Mouse (Mus musculus) left cerebral cortex, adult 9 months (tissue): ENCODE results near the gene Grpel1.

Source experiments
- DNase-seq, 2 experiments: peaks; one replicate each; pipeline ENCODE4 v3.0.0; 2022; ENCODE audit warnings: low spot score in 2 of 2

Grpel1 gene

DNA sequence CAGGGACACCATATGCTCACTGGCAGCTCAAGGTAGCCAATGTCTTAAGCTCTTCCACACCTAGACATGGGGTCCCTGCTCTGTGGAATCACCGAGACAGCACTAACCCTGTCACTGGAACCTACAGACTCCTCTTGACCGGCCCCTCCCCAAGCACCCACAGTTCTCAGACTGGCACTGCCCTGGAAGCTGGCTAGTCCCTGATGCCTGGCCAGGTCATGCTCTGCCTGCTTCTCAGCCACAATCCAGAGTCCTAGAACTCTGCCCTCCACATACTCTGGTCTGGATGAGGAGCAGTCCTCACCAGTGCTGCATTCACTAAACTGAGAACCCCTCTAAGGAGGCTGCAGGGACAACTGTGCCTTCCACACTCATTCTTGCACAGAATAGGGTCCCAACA lies 46.2 kb downstream of the Grpel1 start:
- DNase-seq, result no peak

DNA sequence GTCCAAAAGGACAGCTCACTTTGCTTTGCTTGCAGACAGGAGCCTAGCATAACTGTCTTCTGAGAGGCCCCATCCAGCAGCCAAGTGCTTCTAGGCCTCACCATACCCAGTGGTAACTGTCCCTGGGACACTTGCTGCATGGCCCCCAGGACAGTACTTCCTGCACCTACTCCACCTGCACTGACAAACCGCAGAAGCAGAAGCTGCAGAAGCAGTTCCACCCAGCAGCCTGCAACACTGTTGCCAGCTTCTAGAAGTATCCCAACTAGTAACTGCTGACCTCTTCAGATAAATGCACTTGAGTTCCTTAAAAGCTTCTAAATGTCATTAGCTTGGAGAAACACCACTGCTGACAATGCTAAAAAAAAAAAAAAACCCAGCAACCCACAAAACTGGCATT lies 50.3 kb downstream of the Grpel1 start:
- no peak for DNase-seq

DNA sequence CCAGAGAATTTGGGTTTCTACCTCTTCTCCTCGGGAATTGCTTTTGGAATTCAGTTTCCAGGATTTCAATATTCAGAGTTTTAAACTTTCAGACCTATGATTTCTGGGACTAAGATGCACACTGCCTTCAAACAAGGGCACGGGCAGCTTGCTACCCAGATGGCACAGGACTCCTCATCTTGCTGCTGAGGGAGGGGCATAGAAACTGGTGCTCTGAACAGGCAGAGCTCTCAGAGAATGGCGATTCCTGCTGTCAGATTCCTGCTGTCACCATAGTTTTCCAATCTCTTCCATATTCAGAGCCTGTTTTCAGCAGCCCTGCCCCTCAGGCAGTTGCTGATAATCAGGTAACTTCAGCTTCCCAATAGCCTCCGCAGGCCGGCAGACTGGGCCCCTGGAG lies 50.8 kb downstream of the Grpel1 start:
- DNase-seq, result no peak

DNA sequence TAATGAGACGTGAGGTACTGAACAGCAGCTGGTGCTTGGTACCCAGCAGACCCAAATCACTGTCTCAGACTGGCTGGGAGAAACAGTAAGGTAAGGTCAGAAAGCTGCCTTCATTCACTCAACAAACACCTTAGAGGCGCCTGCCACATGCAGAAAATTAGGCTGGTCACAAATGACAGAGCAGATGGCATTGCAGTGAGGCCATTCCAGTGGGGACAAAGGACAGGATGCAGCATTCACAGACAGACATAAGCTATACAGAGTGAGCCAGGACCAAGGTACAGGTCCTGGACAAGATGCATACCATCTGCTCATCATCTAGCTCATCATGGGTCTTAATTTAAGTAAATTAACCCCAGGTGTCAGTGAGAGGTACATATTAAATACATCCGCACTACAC lies 52.8 kb downstream of the Grpel1 start:
- DNase-seq, result no peak

GRCm38 (mm10) chr5:36519751-36520150 lies 55.0 kb downstream of the Grpel1 start:
- DNase-seq, result no peak

GRCm38 (mm10) chr5:36522782-36523181 lies 58.0 kb downstream of the Grpel1 start:
- DNase-seq, result no peak

DNA sequence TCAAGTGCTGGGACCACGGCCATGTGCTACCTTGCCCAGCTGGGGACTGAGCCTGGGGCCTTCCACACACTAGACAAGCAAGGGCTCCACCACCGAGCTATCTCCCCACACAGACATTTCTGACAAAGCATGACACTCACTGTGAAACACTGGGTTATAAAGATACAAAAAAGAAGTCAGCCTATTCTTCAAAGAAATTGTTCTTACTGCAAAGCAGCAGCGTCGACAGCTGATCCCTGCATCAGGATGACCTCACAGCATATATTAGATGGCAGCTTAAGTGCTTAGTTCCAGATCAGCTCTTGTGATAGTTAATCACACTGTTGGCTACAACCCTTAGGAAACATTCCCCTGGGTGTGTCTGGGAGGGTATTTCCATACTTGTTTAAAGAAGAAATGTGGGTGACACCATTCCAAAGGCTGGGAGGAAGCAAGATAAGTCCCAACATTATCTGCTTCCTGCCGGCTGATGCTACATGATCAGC lies 58.5 kb downstream of the Grpel1 start:
- no peak for DNase-seq
